ENCODE assay signal across 28 mouse cellular contexts in genomic region chr9:67104616-67105015, GRCm38 (mm10). TPM values are rescaled to one million over a fixed set of nuclear protein-coding genes. Genes with fewer than 3 reads are reported as not detected.
A peak's percentile ranks its signal among the peaks of the same experiment; 100 is the strongest.
DNase-seq lines count a peak whose midpoint lies in the region; ATAC-seq and TF ChIP-seq lines count a peak whose summit lies in the region.
"Had no signal": no experiment of that assay in that cellular context is flagged by ENCODE, and none has a peak within 500 bp of the region (broad histone marks: within the 10 kb centered on the region; RNA-seq: fewer than 3 reads in every experiment).

No protein-coding gene starts in this region.

- peaks cover 68% of the 10 kb centered on the region for H3K4me1 ChIP-seq in heart, embryonic 13.5 days
- peaks cover 20% of the 10 kb centered on the region for H3K4me1 ChIP-seq in heart, embryonic 11.5 days (ENCODE audit: control insufficient read depth, insufficient read depth, low read length)
- H3K4me1 ChIP-seq in limb, embryonic 15.5 days, result peaks cover 60% of the 10 kb centered on the region
- 0 out of 2 replicates have a peak, but pooled peaks cover 5% of the 10 kb centered on the region for H3K4me1 ChIP-seq in hindbrain, postnatal 0 days (ENCODE audit: insufficient read depth, low read length)

- no peak for TF ChIP-seq CTCF in C2C12 (IDR thresholded peaks at IDR 0.05; ENCODE audit: control insufficient read depth, insufficient read depth, insufficient read length)
- no peak for TF ChIP-seq CTCF in hindbrain, postnatal 0 days (IDR thresholded peaks at IDR 0.05; ENCODE audit: low read depth)

- no peak overlapping the region for H3K4me2 ChIP-seq in heart, embryonic 13.5 days
- H3K4me2 ChIP-seq in heart, embryonic 11.5 days, result no peak overlapping the region
- H3K4me2 ChIP-seq in limb, embryonic 15.5 days, result no peak overlapping the region
- no peak overlapping the region for H3K4me2 ChIP-seq in hindbrain, postnatal 0 days (ENCODE audit: low read depth, low read length)
- H3K4me2 ChIP-seq: embryonic facial prominence, embryonic 12.5 days; forebrain, embryonic 13.5 days; heart, embryonic 12.5 days; limb, embryonic 12.5 days; liver, embryonic 12.5 days; midbrain, embryonic 12.5 days; stomach, embryonic 15.5 days had no signal

- H3K79me3 ChIP-seq in C2C12 (ENCODE audit: low read depth), result no peaks in the 10 kb centered on the region

- 0 out of 2 replicates have a peak overlapping the region, but pooled peaks have one; percentile 84 for H3K27ac ChIP-seq in heart, embryonic 13.5 days (replicated peaks)
- H3K27ac ChIP-seq in heart, embryonic 11.5 days (ENCODE audit: low read depth, low read length), result no peak overlapping the region
- peak overlapping the region; percentile 34; the same call in 1 of the 2 replicates for H3K27ac ChIP-seq in limb, embryonic 15.5 days
- no peak overlapping the region for H3K27ac ChIP-seq in hindbrain, postnatal 0 days
- H3K27ac ChIP-seq: embryonic facial prominence, embryonic 12.5 days; forebrain, embryonic 13.5 days; hindbrain, embryonic 10.5 days; liver, embryonic 12.5 days; midbrain, embryonic 12.5 days; stomach, embryonic 15.5 days had no signal

- no peaks in the 10 kb centered on the region for H3K36me3 ChIP-seq in heart, embryonic 13.5 days
- no peaks in the 10 kb centered on the region for H3K36me3 ChIP-seq in heart, embryonic 11.5 days (ENCODE audit: control insufficient read depth, insufficient read depth, low read length)
- H3K36me3 ChIP-seq in C2C12 (ENCODE audit: control insufficient read depth, insufficient read depth), result no peaks in the 10 kb centered on the region
- H3K36me3 ChIP-seq in limb, embryonic 15.5 days, result no peaks in the 10 kb centered on the region
- no peaks in the 10 kb centered on the region for H3K36me3 ChIP-seq in hindbrain, postnatal 0 days (ENCODE audit: insufficient read depth, low read length)
- H3K36me3 ChIP-seq: embryonic facial prominence, embryonic 12.5 days; heart, embryonic 12.5 days; hindbrain, embryonic 10.5 days; limb, embryonic 12.5 days; liver, embryonic 12.5 days; midbrain, embryonic 12.5 days; stomach, embryonic 15.5 days had no signal

- H3ac ChIP-seq in C2C12 (ENCODE audit: control insufficient read depth, insufficient read length, low read depth), result no peak overlapping the region

- H3K9me3 ChIP-seq in heart, embryonic 13.5 days, result no peaks in the 10 kb centered on the region
- H3K9me3 ChIP-seq in heart, embryonic 11.5 days (replicated peaks; ENCODE audit: control insufficient read depth, low read length), result no peaks in the 10 kb centered on the region
- no peaks in the 10 kb centered on the region for H3K9me3 ChIP-seq in limb, embryonic 15.5 days
- H3K9me3 ChIP-seq in hindbrain, postnatal 0 days (ENCODE audit: low read length), result no peaks in the 10 kb centered on the region
- H3K9me3 ChIP-seq: embryonic facial prominence, embryonic 12.5 days; forebrain, embryonic 13.5 days; heart, embryonic 12.5 days; hindbrain, embryonic 10.5 days; limb, embryonic 12.5 days; liver, embryonic 12.5 days; midbrain, embryonic 12.5 days; stomach, embryonic 15.5 days had no signal

- no peaks in the 10 kb centered on the region for H3K79me2 ChIP-seq in C2C12 (ENCODE audit: control insufficient read depth, insufficient read depth)

- no peak for ATAC-seq in heart, embryonic 13.5 days (ENCODE audit: extremely low read depth, insufficient number of reproducible peaks, low FRiP score, low TSS enrichment)
- no peak for ATAC-seq in heart, embryonic 11.5 days (replicated peaks; ENCODE audit: insufficient number of reproducible peaks, low FRiP score, low TSS enrichment)
- ATAC-seq in limb, embryonic 15.5 days (ENCODE audit: insufficient number of reproducible peaks, low FRiP score, low TSS enrichment, low read depth), result no peak
- no peak for ATAC-seq in hindbrain, postnatal 0 days
- ATAC-seq: forebrain, embryonic 13.5 days; intestine, embryonic 16.5 days; liver, embryonic 12.5 days; liver, postnatal 0 days had no signal

- DNase-seq in NIH3T3 (ENCODE audit: low read depth), result peak; percentile 51
- no peak for DNase-seq in hindbrain, postnatal 0 days (ENCODE audit: low spot score)
- no peak for DNase-seq in B cell, adult 2 months
- DNase-seq in cerebellum, adult 11 months, result no peak
- DNase-seq: adrenal gland, adult 8-10 months; cerebellum, adult 9-10 months; cerebellum, postnatal 36 days; gastrocnemius, postnatal 10 days; kidney, adult 8-10 months; kidney, postnatal 14 days; layer of hippocampus, adult 9-11 months; liver, postnatal 0 days; lung, postnatal 36 days; right cerebral cortex, postnatal 25 days had no signal

- H3K27me3 ChIP-seq in heart, embryonic 13.5 days (replicated peaks), result no peaks in the 10 kb centered on the region
- no peaks in the 10 kb centered on the region for H3K27me3 ChIP-seq in heart, embryonic 11.5 days (ENCODE audit: control insufficient read depth, insufficient read depth, low read length)
- no peaks in the 10 kb centered on the region for H3K27me3 ChIP-seq in C2C12 (ENCODE audit: control insufficient read depth, insufficient read depth, insufficient read length)
- H3K27me3 ChIP-seq in limb, embryonic 15.5 days, result no peaks in the 10 kb centered on the region
- no peaks in the 10 kb centered on the region for H3K27me3 ChIP-seq in hindbrain, postnatal 0 days (ENCODE audit: insufficient read depth, low read length)
- H3K27me3 ChIP-seq: embryonic facial prominence, embryonic 12.5 days; forebrain, embryonic 13.5 days; heart, embryonic 12.5 days; limb, embryonic 12.5 days; liver, embryonic 12.5 days; midbrain, embryonic 12.5 days; stomach, embryonic 15.5 days had no signal

- H3K4me3 ChIP-seq in heart, embryonic 13.5 days, result no peak overlapping the region
- H3K4me3 ChIP-seq in heart, embryonic 11.5 days (ENCODE audit: low read depth, low read length), result no peak overlapping the region
- H3K4me3 ChIP-seq in C2C12 (ENCODE audit: insufficient read depth, poor library complexity, severe bottlenecking), result no peak overlapping the region
- H3K4me3 ChIP-seq in limb, embryonic 15.5 days, result no peak overlapping the region
- no peak overlapping the region for H3K4me3 ChIP-seq in hindbrain, postnatal 0 days (ENCODE audit: low read length)
- H3K4me3 ChIP-seq: embryonic facial prominence, embryonic 12.5 days; erythroblast, embryonic 14.5 days; forebrain, embryonic 13.5 days; heart, embryonic 12.5 days; hindbrain, embryonic 10.5 days; limb, embryonic 12.5 days; liver, embryonic 12.5 days; midbrain, embryonic 12.5 days; stomach, embryonic 15.5 days had no signal

- no peak overlapping the region for H3K9ac ChIP-seq in heart, embryonic 13.5 days
- H3K9ac ChIP-seq in heart, embryonic 11.5 days (ENCODE audit: low read depth, low read length), result no peak overlapping the region
- H3K9ac ChIP-seq in limb, embryonic 15.5 days, result no peak overlapping the region
- no peak overlapping the region for H3K9ac ChIP-seq in hindbrain, postnatal 0 days (replicated peaks; ENCODE audit: low read length)
- H3K9ac ChIP-seq: embryonic facial prominence, embryonic 12.5 days; forebrain, embryonic 13.5 days; heart, embryonic 12.5 days; limb, embryonic 12.5 days; liver, embryonic 12.5 days; liver, postnatal 0 days; midbrain, embryonic 12.5 days; stomach, embryonic 15.5 days had no signal

- 69% methylated on average over 4 of the region's 4 CpGs for WGBS in heart, embryonic 13.5 days
- whole genome bisulfite sequencing in heart, embryonic 11.5 days (ENCODE audit: insufficient replicate concordance), result 66% methylated on average over 4 of the region's 4 CpGs
- 59% methylated on average over 4 of the region's 4 CpGs for WGBS in limb, embryonic 15.5 days
- 74% methylated on average over 4 of the region's 4 CpGs for WGBS in hindbrain, postnatal 0 days

TF ChIP-seq in C2C12, 6 proteins besides CTCF, POLR2A, EP300 and RAD21:
- TF ChIP-seq FOSL1 (IDR thresholded peaks at IDR 0.05; ENCODE audit: insufficient read depth, low read length, poor library complexity, severe bottlenecking), result no peak
- peak; percentile 89 for TF ChIP-seq MAX (IDR thresholded peaks at IDR 0.05)
- TF ChIP-seq MYOD1 (IDR thresholded peaks at IDR 0.05; ENCODE audit: control insufficient read depth, insufficient read length, low read depth), result peak; percentile 9

RNA-seq across cellular contexts. Expression of gene Tpm1, which starts 55.4 kb away (rescaled TPM):
- polyA plus RNA-seq in heart, embryonic 13.5 days (2015; fragmentation: Nextera tagmentation; extraction: Ambion mirVana), result 3,954 and 4,354 TPM in 2 replicates
- polyA plus RNA-seq in heart, embryonic 11.5 days (2014; fragmentation: Nextera tagmentation; extraction: Ambion mirVana), result 4,955 and 5,093 TPM in 2 replicates
- polyA plus RNA-seq in C2C12 (2012; fragmentation: generic; extraction: Trizol), result 1,080 TPM
- 710 and 1,010 TPM in 2 replicates for polyA plus RNA-seq in limb, embryonic 15.5 days (2015; fragmentation: Nextera tagmentation; extraction: Ambion mirVana)
- total RNA-seq in hindbrain, postnatal 0 days (2014; rRNA removed), result 98.8 and 120 TPM in 2 replicates
- 177 and 180 TPM in 2 replicates for polyA plus RNA-seq in hindbrain, postnatal 0 days (2015; fragmentation: Nextera tagmentation; extraction: Ambion mirVana)

Comparison
In these comparisons a context has a peak if more than half of its experiments do, and no peak if none do; other contexts are left out.
1. H3K27ac ChIP-seq: peak in heart, embryonic 13.5 days (single experiment) and limb, embryonic 15.5 days (single experiment); none in heart, embryonic 11.5 days (single experiment) and hindbrain, postnatal 0 days (single experiment).